Mouse (Mus musculus): Measurements from ENCODE around the gene Zfp512b. TPM values are rescaled to one million over a fixed set of nuclear protein-coding genes. Genes with fewer than 3 reads are reported as not detected.

The Zfp512b gene
- 43.8 and 53.4 TPM in 2 replicates for polyA plus RNA-seq (2015; fragmentation: Nextera tagmentation; extraction: Ambion mirVana)

DNA sequence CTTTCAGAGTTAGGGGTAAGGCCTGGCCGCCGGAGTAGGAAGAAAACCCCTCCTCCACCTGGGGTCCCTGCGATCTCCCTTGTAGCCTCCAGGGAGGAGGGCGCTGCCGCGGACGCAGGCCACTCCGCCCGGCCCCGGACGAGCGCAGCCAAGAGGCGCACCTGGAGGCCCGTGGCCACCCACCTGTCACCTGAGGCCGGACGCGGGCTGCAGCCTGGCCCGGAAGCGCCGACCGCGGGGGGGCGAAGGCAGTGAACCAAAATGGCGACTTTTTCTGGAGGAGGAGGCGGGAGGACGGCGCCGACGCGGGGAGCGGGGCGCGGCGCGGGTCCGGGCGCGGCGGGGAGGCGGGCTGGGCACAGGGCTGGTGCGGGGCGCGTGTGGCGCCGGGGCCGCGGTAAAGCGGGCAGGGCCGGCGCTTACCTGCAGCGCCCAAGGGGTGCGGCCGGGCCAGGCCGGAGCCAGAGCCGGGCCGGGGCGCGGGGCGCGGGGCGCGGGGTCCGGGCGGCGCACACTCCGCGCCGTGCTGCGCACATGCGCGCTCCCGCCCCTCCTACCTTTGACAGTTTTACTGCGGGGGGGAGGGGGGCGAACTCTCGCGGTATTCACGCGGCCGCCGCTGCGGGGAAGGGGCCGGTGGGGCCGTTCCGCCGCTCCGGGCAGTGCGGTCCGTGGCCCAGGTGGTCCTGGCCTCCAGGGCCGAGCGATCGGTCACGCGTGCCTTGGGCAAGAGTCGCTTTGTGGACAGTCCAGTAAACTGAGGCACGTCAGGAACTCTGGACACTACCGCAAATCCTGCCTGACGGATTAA, at the start of gene Zfp512b:
Zfp512b (minus strand) TSS at position 573 of the 811 bp plus-strand sequence.
- H3K4me2 ChIP-seq, result peak within 1 kb of the TSS; percentile 71
- peaks cover 22% of the 10 kb centered on the region for H3K4me1 ChIP-seq
- H3K9me3 ChIP-seq, result no peaks in the 10 kb centered on the region
- H3K36me3 ChIP-seq, result peaks cover 33% of the 10 kb centered on the region
- H3K9ac ChIP-seq, result peak within 1 kb of the TSS; percentile 93
- peak within 1 kb of the TSS; percentile 98 for H3K4me3 ChIP-seq
- peak within 1 kb of the TSS; percentile 87 for H3K27ac ChIP-seq
- H3K27me3 ChIP-seq, result no peaks in the 10 kb centered on the region
- WGBS, result under 1% methylated on average over 55 of the region's 97 CpGs
- peak; percentile 83 for ATAC-seq (ENCODE audit: insufficient number of reproducible peaks, low FRiP score, low TSS enrichment, low read depth)

DNA sequence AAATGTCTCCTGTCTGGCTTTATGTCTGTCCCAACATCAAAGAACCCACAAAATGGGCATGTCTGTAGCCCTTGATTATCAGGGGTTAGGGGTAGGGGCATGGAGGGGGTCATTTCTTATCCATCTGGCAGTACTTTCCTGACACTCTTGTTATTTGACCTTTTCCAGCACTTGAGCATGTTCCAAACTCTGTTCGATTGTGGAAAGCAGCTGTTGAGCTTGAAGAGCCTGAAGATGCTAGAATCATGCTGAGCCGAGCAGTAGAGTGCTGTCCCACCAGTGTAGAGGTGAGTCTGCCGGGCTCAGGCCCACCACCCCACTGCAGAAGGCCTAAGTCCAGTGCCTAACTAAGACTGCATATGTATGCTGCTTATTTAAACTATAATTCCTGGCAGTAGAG, 43.3 kb upstream of the Zfp512b start:
- no peaks in the 10 kb centered on the region for H3K27me3 ChIP-seq
- no peak overlapping the region for H3K27ac ChIP-seq
- no peaks in the 10 kb centered on the region for H3K4me1 ChIP-seq
- H3K9ac ChIP-seq, result no peak overlapping the region
- H3K4me2 ChIP-seq, result no peak overlapping the region
- H3K36me3 ChIP-seq, result peaks cover 73% of the 10 kb centered on the region
- H3K4me3 ChIP-seq, result no peak overlapping the region
- ATAC-seq (ENCODE audit: insufficient number of reproducible peaks, low FRiP score, low TSS enrichment, low read depth), result no peak
- 84% methylated on average over 3 of the region's 3 CpGs for WGBS
- H3K9me3 ChIP-seq, result no peaks in the 10 kb centered on the region

DNA sequence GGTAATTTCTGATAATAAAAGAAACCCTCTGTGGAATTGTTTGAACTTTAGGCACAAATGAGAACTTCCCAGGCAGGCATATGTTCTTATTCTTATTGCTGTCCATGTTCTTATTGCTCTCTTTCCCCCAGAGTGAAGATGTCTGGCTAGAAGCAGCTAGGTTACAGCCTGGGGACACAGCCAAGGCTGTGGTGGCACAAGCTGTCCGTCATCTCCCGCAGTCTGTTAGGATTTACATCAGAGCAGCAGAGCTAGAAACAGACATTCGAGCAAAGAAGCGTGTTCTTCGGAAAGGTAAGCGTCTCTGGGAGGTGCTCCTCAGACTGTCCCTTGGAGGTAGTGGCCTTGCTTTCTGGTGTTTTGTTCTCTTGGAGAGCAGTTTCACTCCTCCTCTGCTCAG, 40.0 kb upstream of the Zfp512b start:
- 91% methylated on average over 6 of the region's 6 CpGs for WGBS
- Histone ChIP-seq H3K27me3 (no peaks in the 10 kb centered on the region), H3K9me3 (no peaks in the 10 kb centered on the region), H3K36me3 (peaks cover 65% of the 10 kb centered on the region), H3K4me1 (no peaks in the 10 kb centered on the region), H3K27ac (no peak overlapping the region), H3K9ac (no peak overlapping the region), H3K4me3 (no peak overlapping the region), H3K4me2 (no peak overlapping the region)
- ATAC-seq (ENCODE audit: insufficient number of reproducible peaks, low FRiP score, low TSS enrichment, low read depth), result no peak

DNA sequence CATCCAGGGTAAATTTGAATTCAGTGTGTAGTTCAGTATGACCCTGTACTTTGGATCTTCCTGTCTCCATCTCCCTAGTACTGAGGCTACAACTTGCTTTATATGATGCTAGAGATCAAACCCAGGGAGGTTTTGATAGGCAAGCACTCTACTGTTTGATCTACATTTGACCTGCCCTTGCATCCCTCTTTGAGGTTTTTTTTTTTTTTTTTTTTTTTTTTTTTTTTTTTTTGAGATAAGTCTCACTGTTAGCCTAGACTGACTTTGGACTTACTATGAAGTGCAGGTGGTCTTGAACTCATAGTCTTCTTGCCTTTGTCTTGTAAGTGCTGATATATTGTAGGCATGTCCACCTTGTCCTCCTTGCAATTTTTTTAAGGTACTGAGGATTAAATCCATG, 35.9 kb upstream of the Zfp512b start:
- Histone ChIP-seq H3K27ac (no peak overlapping the region), H3K27me3 (no peaks in the 10 kb centered on the region), H3K4me2 (no peak overlapping the region), H3K36me3 (peaks cover 49% of the 10 kb centered on the region), H3K4me3 (no peak overlapping the region), H3K9ac (no peak overlapping the region), H3K4me1 (no peaks in the 10 kb centered on the region), H3K9me3 (no peaks in the 10 kb centered on the region)
- no peak for ATAC-seq (ENCODE audit: insufficient number of reproducible peaks, low FRiP score, low TSS enrichment, low read depth)

DNA sequence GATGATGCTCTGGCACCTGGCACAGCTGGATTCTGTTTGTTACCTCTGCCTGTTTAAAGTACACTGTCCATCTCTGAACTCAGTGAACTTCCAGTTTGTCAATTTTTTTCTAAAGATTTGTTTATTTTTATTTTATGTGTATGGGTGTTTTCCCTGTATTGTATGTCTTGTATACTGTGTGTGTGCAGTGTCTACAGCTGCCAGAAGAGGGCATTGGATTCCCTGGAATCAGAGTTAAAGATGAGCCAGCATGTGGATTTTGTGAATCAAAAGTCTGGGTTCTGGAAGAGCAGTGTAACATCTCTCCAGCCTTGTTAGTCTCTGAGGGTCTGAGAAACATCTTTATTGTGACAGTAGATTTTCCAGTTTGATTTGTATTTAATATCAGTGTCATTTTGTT, 30.8 kb upstream of the Zfp512b start:
- H3K4me2 ChIP-seq, result no peak overlapping the region
- H3K9ac ChIP-seq, result no peak overlapping the region
- no peaks in the 10 kb centered on the region for H3K27me3 ChIP-seq
- no peak for ATAC-seq (ENCODE audit: insufficient number of reproducible peaks, low FRiP score, low TSS enrichment, low read depth)
- H3K4me1 ChIP-seq, result no peaks in the 10 kb centered on the region
- H3K36me3 ChIP-seq, result peaks cover 64% of the 10 kb centered on the region
- no peaks in the 10 kb centered on the region for H3K9me3 ChIP-seq
- no peak overlapping the region for H3K27ac ChIP-seq
- H3K4me3 ChIP-seq, result no peak overlapping the region

DNA sequence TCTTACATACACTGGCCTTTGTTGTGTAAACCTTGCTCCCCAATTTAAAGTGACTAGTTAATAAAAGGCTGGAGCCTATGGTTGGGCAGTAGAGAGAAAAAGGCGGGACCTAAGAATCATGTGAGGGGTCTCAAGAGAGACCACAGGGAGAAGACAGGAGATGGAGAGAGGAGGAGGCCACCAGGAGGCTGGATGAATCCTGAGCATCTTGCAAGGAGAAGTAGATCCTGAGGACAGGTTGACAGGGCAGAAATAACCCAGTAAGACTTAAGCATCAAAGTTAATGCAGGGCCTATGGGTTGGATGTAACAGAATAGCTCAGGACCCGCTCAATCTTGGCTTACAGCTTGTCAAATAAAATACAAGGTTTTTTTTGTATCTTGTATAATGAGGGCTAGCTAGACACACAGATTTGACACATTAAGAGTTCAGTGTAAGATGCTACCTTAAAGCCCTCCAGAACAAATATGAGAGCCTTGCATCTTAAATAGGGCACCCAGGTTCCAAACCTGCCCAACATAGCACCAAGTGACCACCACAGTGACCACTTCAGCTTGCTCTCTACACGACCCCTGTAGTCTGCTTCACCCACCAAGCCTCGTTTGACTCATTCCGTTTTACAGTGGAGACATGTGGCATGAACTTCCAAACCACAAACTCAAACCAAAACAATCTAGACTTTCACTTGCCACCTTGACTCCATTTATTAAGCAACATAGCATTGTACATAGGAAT, 26.3 kb upstream of the Zfp512b start:
- Histone ChIP-seq H3K27ac (no peak overlapping the region), H3K9me3 (no peaks in the 10 kb centered on the region), H3K9ac (no peak overlapping the region), H3K4me3 (no peak overlapping the region), H3K4me2 (no peak overlapping the region), H3K4me1 (no peaks in the 10 kb centered on the region), H3K36me3 (peaks cover 49% of the 10 kb centered on the region), H3K27me3 (no peaks in the 10 kb centered on the region)
- no peak for ATAC-seq (ENCODE audit: insufficient number of reproducible peaks, low FRiP score, low TSS enrichment, low read depth)
- 85% methylated on average over 5 of the region's 5 CpGs for WGBS

DNA sequence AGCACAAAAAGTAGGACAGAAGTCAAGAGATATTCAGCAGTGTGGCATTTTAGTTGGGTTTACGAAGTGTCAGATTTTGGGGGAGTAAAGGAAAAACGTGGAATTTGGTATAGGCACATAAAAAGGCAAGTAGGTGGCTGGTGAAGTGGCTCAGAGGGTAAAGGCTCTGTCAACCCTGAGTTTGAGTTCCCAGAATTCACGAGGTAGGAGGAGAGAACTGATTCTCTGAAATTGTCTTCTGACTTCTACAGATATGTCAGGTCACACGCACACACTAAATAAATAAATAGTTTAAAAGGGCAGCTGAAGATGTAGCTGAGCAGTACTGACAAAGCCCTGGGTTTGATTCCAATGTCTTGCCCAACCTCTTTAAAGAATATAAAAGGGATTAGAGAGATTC, 9.8 kb upstream of the Zfp512b start:
- no peaks in the 10 kb centered on the region for H3K9me3 ChIP-seq
- no peak for ATAC-seq (ENCODE audit: insufficient number of reproducible peaks, low FRiP score, low TSS enrichment, low read depth)
- WGBS, result 77% methylated on average over 4 of the region's 4 CpGs
- no peak overlapping the region for H3K27ac ChIP-seq
- H3K36me3 ChIP-seq, result no peaks in the 10 kb centered on the region
- H3K4me1 ChIP-seq, result peaks cover 26% of the 10 kb centered on the region
- H3K4me2 ChIP-seq, result peak overlapping the region; percentile 63; the same call in 1 of the 2 replicates
- no peak overlapping the region for H3K9ac ChIP-seq
- H3K4me3 ChIP-seq, result peak overlapping the region; percentile 93; the same call in 1 of the 2 replicates
- H3K27me3 ChIP-seq, result peaks cover 17% of the 10 kb centered on the region; the same call in 1 of the 2 replicates

DNA sequence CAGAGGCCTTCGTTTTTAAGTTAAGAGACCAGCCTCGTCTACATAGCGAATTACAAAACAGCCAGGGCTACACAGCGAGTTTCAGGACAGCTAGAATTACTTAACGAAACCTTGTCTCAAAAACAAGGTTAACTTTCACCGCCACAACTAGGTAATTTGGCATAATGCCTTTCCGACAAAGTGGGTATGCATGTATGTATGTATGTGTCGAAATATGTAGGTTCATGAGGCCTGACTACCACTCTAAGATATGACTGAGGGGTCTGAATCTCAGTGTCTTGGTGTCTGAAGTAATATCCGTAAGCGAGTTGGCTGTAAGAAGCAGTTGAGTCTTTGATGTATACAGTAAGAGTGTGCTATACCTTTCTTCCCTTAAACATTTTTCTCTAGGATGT, 9.1 kb upstream of the Zfp512b start:
- Histone ChIP-seq H3K27ac (peak overlapping the region; percentile 80), H3K27me3 (peaks cover 17% of the 10 kb centered on the region; the same call in 1 of the 2 replicates), H3K4me2 (peak overlapping the region; percentile 63), H3K9me3 (no peaks in the 10 kb centered on the region), H3K36me3 (no peaks in the 10 kb centered on the region), H3K4me3 (peak overlapping the region; percentile 93), H3K4me1 (peaks cover 26% of the 10 kb centered on the region), H3K9ac (peak overlapping the region; percentile 92)
- 23% methylated on average over 10 of the region's 10 CpGs for WGBS
- no peak for ATAC-seq (ENCODE audit: insufficient number of reproducible peaks, low FRiP score, low TSS enrichment, low read depth)

DNA sequence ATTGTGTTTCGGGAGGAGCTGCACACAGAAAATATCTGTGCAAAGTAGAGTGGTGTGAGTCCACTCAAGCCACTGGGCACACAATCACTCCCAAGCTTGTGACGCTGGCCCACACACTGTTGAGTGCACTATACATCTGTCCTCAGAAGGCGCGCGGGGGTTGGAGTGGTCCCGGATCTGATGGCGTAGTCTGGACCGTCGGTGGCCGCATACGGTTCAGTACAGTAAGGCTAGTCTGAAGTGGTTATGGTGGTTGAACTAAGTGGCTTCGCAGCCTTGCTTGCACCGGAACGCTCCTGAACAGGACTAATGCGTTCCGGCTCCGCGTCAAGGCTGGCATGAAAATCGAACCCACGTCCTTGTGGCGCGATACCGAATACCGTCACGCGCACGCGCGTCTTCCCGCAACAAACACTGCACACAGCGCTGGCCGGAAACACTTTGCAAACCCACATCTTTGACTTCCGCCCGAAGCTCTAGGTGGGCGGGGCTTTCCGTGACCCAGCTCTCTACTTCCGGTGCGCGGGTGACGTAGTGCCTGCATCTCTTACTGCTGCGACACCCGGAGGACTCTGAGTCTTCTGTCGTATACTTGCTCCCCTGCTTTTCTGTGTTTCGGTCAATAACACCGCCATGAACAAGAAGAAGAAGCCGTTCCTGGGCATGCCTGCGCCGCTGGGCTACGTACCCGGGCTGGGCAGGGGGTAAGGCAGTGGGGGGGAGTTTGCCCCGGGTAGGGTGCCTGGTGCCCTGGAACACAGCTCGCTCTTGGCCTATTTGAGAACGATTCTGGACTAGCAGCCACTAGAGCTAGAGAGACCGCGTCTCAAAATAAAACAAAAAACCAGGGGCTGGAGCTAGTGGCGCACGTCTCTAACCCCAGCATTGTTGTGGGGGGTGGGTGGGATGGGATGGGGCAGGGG, 8.5 kb upstream of the Zfp512b start:
- H3K9ac ChIP-seq, result peak overlapping the region; percentile 92
- H3K27me3 ChIP-seq, result peaks cover 17% of the 10 kb centered on the region; the same call in 1 of the 2 replicates
- under 1% methylated on average over 57 of the region's 57 CpGs for WGBS
- peak overlapping the region; percentile 63 for H3K4me2 ChIP-seq
- ATAC-seq (ENCODE audit: insufficient number of reproducible peaks, low FRiP score, low TSS enrichment, low read depth), result peak; percentile 91
- peak overlapping the region; percentile 93 for H3K4me3 ChIP-seq
- no peaks in the 10 kb centered on the region for H3K9me3 ChIP-seq
- H3K4me1 ChIP-seq, result peaks cover 26% of the 10 kb centered on the region
- peak overlapping the region; percentile 80 for H3K27ac ChIP-seq
- H3K36me3 ChIP-seq, result no peaks in the 10 kb centered on the region

DNA sequence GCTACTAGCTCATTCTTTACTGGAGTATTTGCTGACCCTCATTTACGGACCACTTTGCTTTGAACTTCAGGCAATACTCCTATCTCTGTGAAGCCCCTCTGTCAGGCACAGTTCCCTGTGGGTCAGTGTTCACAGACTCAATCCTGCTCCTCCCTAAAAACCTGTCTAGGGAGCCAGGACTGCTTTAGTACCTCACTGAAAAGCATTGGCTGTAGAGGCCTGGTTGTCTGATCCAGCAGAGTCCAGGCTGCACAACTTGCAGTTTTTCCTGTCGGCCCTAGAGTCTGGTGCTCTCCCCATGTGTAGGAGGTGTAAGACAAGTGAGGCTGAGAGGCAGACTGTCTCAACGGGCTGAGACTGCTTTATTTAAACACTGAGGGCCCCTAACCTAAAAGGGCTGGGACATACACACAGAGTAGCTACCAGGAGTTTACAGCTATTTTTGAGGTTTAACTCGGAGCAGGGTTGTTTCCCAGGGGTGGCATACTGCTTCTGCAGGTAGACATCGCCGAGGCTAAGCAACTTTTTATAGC, 7.7 kb upstream of the Zfp512b start:
- H3K36me3 ChIP-seq, result no peaks in the 10 kb centered on the region
- peak overlapping the region; percentile 77 for H3K27ac ChIP-seq
- peak overlapping the region; percentile 93 for H3K4me3 ChIP-seq
- no peaks in the 10 kb centered on the region for H3K9me3 ChIP-seq
- H3K4me2 ChIP-seq, result peak overlapping the region; percentile 63
- peak overlapping the region; percentile 92; the same call in 1 of the 2 replicates for H3K9ac ChIP-seq
- 56% methylated on average over 6 of the region's 6 CpGs for WGBS
- peaks cover 26% of the 10 kb centered on the region for H3K4me1 ChIP-seq
- peaks cover 17% of the 10 kb centered on the region; the same call in 1 of the 2 replicates for H3K27me3 ChIP-seq
- no peak for ATAC-seq (ENCODE audit: insufficient number of reproducible peaks, low FRiP score, low TSS enrichment, low read depth)

Measured in limb, embryonic 15.5 days (tissue).